Mouse (Mus musculus) bone marrow macrophage, adult 2 months (primary cell): ENCODE measurements at regions not wholly inside any gene's neighbourhood (a gene's known extent, or its start where the extent isn't known, plus 50 kb on each side); places are given as distances from the start of the nearest gene placed in this dataset.

Experiments used
- H3K27ac ChIP-seq: 2 replicates; pipeline ENCODE4 v1.5.1; 2012; ENCODE audit warnings: low read depth, low read length; ENCODE audit not compliant: insufficient read depth
- H3K4me1 ChIP-seq: 2 replicates; pipeline ENCODE4 v1.6.1; 2012; ENCODE audit warnings: low read length; ENCODE audit not compliant: control insufficient read depth, insufficient read depth
- H3K4me3 ChIP-seq: 2 replicates; pipeline ENCODE4 v1.5.1; 2012; ENCODE audit warnings: mild to moderate bottlenecking, low read length, moderate library complexity; ENCODE audit not compliant: insufficient read depth
- CTCF ChIP-seq: IDR thresholded peaks from 2 replicates; pipeline ENCODE4 v1.5.1; 2012; ENCODE audit warnings: low read depth, mild to moderate bottlenecking, low read length, moderate library complexity
- POLR2A ChIP-seq: IDR thresholded peaks from 2 replicates; pipeline ENCODE4 v1.6.1; 2012; ENCODE audit warnings: mild to moderate bottlenecking, low read depth, low read length, borderline replicate concordance

DNA sequence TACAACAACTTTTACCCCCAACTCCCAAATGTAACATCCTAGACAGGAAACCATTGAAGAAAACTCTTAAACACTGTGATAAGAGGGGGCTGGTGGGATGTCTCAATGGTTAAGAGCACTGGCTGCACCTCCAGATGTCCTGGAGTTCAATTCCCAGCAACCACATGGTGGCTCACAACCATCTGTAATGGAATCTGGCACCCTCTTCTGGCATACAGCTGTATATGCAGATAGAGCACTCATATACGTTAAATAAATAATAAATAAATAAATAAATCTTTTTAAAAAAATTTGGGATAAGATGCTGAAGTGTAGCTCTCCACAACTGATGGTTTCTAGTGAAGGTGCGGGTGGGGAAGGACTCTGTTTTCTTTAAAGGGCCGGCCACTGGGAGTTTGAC is 69.3 kb downstream of the Kctd15 start:
- TF ChIP-seq CTCF (no peak), POLR2A (no peak)
- Histone ChIP-seq H3K27ac (no peak overlapping the region), H3K4me1 (no peaks in the 10 kb centered on the region), H3K4me3 (no peak overlapping the region)

DNA sequence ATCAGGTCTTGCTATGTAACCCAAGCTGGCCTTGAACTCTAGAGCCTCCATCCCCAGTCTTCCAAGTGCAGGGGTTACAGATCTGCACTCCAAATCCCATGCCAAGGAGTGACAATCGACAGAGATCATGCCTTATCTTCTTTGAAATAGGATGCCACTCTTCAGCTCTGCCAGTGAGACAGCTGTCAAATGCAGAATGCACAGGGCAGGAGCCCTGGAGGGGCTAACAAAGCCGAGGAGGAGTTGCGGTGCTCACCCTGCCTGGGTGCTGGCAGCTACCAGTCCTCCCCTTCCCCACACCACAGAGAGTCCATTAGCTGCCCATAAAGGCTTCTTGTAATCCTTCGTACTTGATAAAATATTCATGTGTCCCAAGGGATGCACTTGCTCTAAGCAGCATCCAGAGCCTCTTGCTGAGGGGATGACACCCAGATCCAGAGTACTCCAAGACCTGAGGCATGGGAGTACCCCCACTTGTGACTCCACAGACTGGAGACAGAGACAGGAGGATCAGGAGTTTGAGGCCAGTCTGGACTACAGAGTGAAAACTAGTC is 71.1 kb downstream of the Kctd15 start:
- TF ChIP-seq CTCF (no peak), POLR2A (no peak)
- Histone ChIP-seq H3K27ac (no peak overlapping the region), H3K4me3 (no peak overlapping the region), H3K4me1 (no peaks in the 10 kb centered on the region)

DNA sequence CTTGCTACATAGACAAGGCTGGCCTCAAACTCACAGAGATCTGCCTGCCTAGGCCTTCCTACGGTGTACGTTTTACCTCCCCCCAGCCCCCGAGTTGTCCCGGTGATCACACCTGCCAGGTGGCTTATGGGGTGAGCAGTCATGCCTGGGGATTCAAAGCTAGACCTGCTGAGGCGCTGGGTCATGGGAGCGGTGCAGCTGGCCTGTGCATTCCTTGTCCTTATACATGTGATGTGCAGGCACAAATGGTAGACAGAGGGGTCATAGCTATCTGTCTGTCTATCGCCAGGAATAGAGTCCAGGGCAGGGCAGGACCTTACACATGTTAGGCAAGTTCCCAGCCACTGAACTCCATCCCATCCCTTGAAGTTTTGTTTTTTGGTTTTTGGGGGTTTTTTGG is 71.7 kb downstream of the Kctd15 start:
- Histone ChIP-seq H3K4me1 (no peaks in the 10 kb centered on the region), H3K27ac (no peak overlapping the region), H3K4me3 (no peak overlapping the region)
- no peak for TF ChIP-seq CTCF

- TF ChIP-seq POLR2A (no peak), CTCF (no peak)
- Histone ChIP-seq H3K4me3 (no peak overlapping the region), H3K27ac (no peak overlapping the region), H3K4me1 (no peaks in the 10 kb centered on the region)
These were observed 75.7 kb downstream of the Kctd15 start for GRCm38 (mm10) chr7:34580866-34581265.

DNA sequence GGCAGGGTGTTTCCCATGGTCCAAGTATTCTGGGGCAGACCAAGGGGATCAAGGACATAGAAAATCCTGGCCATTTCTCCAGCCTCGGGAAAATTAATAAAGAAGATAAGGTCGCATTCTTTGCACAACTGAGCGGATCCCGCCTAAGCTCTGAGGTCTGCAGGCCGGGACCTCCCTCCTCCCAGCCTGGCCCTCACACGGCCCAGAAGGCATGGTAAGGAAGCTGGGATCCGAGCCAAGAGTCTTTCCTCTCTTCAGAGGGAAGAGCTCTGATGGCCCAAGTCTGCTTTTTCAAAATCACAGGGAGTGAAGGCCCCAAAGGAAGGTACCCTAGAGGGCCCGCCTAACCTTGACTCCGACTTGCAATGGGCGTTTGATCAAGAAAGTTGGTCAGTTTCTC is 85.2 kb downstream of the Kctd15 start:
- H3K27ac ChIP-seq = no peak overlapping the region
- TF ChIP-seq CTCF (no peak), POLR2A (no peak)
- no peak overlapping the region for H3K4me3 ChIP-seq

DNA sequence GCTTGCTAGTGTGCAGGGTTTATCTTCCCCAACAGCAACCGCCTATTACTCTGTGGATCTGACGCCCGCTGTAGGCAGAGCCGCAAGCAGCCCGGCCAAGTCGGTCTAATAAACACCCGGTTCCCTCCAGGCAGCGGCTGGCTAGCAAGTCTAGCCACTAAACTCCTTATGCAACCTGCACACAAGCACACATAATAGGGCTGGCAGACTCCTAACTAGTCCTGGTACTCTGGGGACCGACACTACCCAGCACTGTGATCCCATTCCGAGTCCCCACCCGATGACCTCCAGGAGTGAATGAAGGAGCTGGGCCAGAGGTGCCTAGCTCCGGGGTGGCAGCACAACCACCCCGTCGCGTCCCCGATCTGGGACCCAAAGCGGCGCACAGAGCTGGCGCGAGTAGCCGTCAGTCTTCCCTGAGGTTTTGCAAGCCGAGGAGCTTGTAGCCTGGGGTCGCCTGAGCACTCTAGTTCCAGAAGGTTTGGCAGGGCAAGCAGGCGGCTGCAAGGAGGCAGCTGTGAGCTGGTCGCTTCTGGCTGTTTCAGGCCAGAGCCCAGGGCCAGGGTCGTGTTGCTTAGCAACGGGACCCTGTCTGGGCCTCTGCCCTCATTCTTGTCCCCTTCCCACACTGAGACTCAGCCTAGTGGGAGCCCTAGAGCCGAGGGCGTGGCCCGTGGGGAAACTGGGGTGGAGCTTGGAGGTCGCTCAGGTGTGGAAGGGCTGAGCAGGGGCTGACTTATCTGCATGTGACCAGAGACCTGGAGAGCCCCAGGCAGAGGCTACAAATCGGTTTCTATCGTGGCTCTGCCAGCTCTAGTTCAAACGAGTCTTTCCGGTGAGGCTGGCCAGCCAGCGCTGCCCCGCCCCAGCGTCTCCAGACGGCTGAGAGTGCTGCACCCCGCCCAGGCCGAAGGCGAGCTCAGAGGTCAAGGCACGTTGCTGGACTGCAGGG is 86.1 kb downstream of the Kctd15 start:
- no peaks in the 10 kb centered on the region for H3K4me1 ChIP-seq
- TF ChIP-seq CTCF = no peak
- no peak for TF ChIP-seq POLR2A
- H3K4me3 ChIP-seq = no peak overlapping the region
- no peak overlapping the region for H3K27ac ChIP-seq

More for the DNA sequence above, 85.2 kb downstream of the Kctd15 start:
- H3K4me1 ChIP-seq = no peaks in the 10 kb centered on the region

DNA sequence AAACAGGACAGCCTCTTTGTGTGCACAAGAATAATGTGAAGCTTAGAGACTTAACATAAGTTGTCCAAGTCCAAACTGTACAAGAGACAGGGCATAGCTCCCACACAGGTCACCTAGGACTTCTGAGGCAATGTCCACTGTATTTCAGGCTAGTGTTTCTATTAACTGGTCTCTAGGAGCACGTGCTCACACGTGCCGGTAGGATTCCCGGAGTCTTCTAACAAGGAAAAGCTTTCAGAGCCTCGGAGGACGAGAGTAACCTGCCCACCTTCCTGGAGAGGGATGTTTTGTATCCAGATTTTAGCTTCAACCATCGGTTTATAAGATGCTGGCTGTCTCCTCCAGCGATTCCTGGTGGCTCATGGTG is 86.8 kb downstream of the Kctd15 start:
- H3K27ac ChIP-seq = no peak overlapping the region
- H3K4me1 ChIP-seq = no peaks in the 10 kb centered on the region
- no peak overlapping the region for H3K4me3 ChIP-seq
- no peak for TF ChIP-seq CTCF
- no peak for TF ChIP-seq POLR2A

GRCm38 (mm10) chr7:34567575-34567974 is 89.0 kb downstream of the Kctd15 start:
- TF ChIP-seq CTCF (no peak), POLR2A (no peak)
- Histone ChIP-seq H3K4me3 (no peak overlapping the region), H3K27ac (no peak overlapping the region), H3K4me1 (no peaks in the 10 kb centered on the region)

DNA sequence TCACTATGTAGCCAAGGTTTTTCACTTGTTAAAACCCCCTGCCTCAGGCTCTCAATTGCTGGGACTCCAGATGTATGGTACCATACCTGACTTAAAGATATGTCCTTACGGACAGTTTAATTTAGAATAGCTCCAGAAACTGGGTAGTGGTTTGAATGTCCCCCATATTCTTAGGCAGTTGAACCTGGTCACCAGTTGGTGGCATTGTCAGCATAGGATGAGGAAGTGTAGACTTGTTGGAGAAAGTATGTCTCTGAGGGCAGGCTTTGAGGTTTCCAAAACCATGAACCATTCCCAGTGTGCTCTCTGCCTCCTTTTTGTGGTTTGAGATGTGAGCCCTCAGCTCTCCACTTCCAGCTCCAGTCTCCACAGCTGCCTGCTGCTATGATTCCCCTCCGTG is 94.4 kb downstream of the Kctd15 start:
- H3K27ac ChIP-seq = no peak overlapping the region
- TF ChIP-seq CTCF = no peak
- TF ChIP-seq POLR2A = no peak
- H3K4me1 ChIP-seq = no peaks in the 10 kb centered on the region
- H3K4me3 ChIP-seq = no peak overlapping the region

DNA sequence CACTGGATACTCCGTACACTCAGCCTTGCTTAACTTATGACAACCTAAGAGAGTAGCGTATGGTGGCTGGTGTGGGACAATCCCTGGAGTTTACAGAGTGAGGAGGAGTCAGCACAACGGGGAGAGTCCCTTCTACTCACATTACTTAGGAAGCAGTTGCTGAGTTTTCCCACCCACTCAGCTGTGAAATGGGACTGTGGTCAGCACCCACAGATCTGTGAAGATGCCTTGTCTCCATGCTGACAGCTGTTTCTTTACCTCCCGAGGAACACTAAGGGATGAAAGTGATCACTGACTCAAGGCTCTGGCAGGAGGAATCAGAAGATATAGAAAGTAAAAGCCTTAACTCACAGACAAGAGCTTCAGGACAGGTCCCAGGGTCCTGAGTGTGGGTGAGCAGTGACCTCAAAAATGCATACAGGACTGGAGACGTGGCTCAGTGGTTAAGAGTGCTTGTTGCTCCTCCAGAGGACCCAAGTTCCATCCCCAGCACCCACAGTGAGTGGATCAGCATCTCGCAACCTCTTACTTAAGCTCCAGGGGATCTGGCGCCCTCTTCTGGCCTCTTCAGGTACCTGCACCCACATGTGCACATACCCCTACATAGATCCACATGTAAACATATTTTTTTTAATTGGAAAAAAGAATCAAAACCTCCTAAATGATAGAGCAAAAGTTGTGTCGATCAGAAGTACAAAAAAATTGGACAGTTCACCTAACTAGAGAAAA is 97.8 kb downstream of the Kctd15 start:
- no peak for TF ChIP-seq POLR2A
- TF ChIP-seq CTCF = no peak; the same call in 1 of the 2 replicates
- H3K27ac ChIP-seq = no peak overlapping the region
- H3K4me1 ChIP-seq = no peaks in the 10 kb centered on the region
- no peak overlapping the region for H3K4me3 ChIP-seq
